Mouse (Mus musculus) ZHBTc4 (cell line): ENCODE measurements around the gene Focad.

Experiments
- DNase-seq: peaks from one replicate; pipeline ENCODE4 v3.0.0-alpha.2; 2011; ENCODE audit warnings: low read depth, low spot score

Focad gene

GRCm38 (mm10) chr4:88155490-88156160, 61.2 kb downstream of the Focad start:
- DNase-seq: no peak

GRCm38 (mm10) chr4:88156961-88157360, 62.5 kb downstream of the Focad start:
- DNase-seq: no peak

GRCm38 (mm10) chr4:88157644-88158043, 63.2 kb downstream of the Focad start:
- DNase-seq: no peak

GRCm38 (mm10) chr4:88159256-88159655, 64.8 kb downstream of the Focad start:
- DNase-seq: no peak

GRCm38 (mm10) chr4:88159700-88160099, 65.3 kb downstream of the Focad start:
- no peak for DNase-seq

GRCm38 (mm10) chr4:88163511-88164247, 69.2 kb downstream of the Focad start:
- no peak for DNase-seq

- DNase-seq: no peak
Measured at GRCm38 (mm10) chr4:88167008-88167862, 72.8 kb downstream of the Focad start.

- DNase-seq: no peak
Measured at GRCm38 (mm10) chr4:88175058-88175974, 80.9 kb downstream of the Focad start.

- no peak for DNase-seq
Measured at GRCm38 (mm10) chr4:88179296-88179695, 84.9 kb downstream of the Focad start.

- DNase-seq: no peak
Measured at GRCm38 (mm10) chr4:88184293-88184692, 89.9 kb downstream of the Focad start.

GRCm38 (mm10) chr4:88185872-88186426, 91.5 kb downstream of the Focad start:
- DNase-seq: no peak

- no peak for DNase-seq
Measured at GRCm38 (mm10) chr4:88187649-88188048, 93.2 kb downstream of the Focad start.

GRCm38 (mm10) chr4:88189495-88189894, 95.1 kb downstream of the Focad start:
- DNase-seq: no peak

GRCm38 (mm10) chr4:88194256-88194655, 99.8 kb downstream of the Focad start:
- DNase-seq: no peak

- DNase-seq: no peak
Measured at GRCm38 (mm10) chr4:88195898-88196495, 101.6 kb downstream of the Focad start.

GRCm38 (mm10) chr4:88196500-88196912, 102.1 kb downstream of the Focad start:
- no peak for DNase-seq

- no peak for DNase-seq
Measured at GRCm38 (mm10) chr4:88197244-88197643, 102.8 kb downstream of the Focad start.

- no peak for DNase-seq
Measured at GRCm38 (mm10) chr4:88199186-88199585, 104.8 kb downstream of the Focad start.

GRCm38 (mm10) chr4:88201047-88201446, 106.6 kb downstream of the Focad start:
- no peak for DNase-seq

- no peak for DNase-seq
Measured at GRCm38 (mm10) chr4:88208676-88209075, 114.2 kb downstream of the Focad start.
